Mouse (Mus musculus) liver, embryonic 11.5 days (tissue): ENCODE results near the gene Hjurp. TPM values are rescaled to one million over a fixed set of nuclear protein-coding genes. Genes with fewer than 3 reads are reported as not detected.

Experiments
- polyA plus RNA-seq: library from polyadenylated mRNA; unstranded; fragments of >200 nt; fragmentation: Nextera tagmentation; extraction: Ambion mirVana; gene quantifications from 2 replicates; pipeline ENCODE4 v1.2.1, GENCODE M21; 2014

Gene Hjurp
- polyA plus RNA-seq, 1 experiment from 2014 or later = 168 TPM

Other genes with a start within 250 kb of the Hjurp start
- gene Ugt1a10, start 222.2 kb downstream of the Hjurp start, polyA plus RNA-seq = not detected in 2 replicates
- not detected in 2 replicates for gene Ugt1a9, start 206.8 kb downstream of the Hjurp start, polyA plus RNA-seq
- not detected in 2 replicates for gene Ugt1a8, start 189.8 kb downstream of the Hjurp start, polyA plus RNA-seq
- 1.6 and 2.8 TPM in 2 replicates for gene Ugt1a7c, start 182.6 kb downstream of the Hjurp start, polyA plus RNA-seq
- 0.11 and 0.31 TPM in 2 replicates for gene Ugt1a6b, start 174.4 kb downstream of the Hjurp start, polyA plus RNA-seq
- gene Ugt1a6a, start 142.8 kb downstream of the Hjurp start, polyA plus RNA-seq = 0.62 and 0.80 TPM in 2 replicates
- not detected in 2 replicates for gene Ugt1a5, start 111.6 kb downstream of the Hjurp start, polyA plus RNA-seq
- not detected in 2 replicates for gene Ugt1a2, start 77.0 kb downstream of the Hjurp start, polyA plus RNA-seq
- 7.9 and 10.4 TPM in 2 replicates for gene Dnajb3, start 71.9 kb downstream of the Hjurp start, polyA plus RNA-seq
- 0.14 TPM in 1 of 2 replicates, not detected in the other for gene Ugt1a1, start 65.7 kb downstream of the Hjurp start, polyA plus RNA-seq
- 1.3 and 1.5 TPM in 2 replicates for gene Mroh2a, start 50.6 kb downstream of the Hjurp start, polyA plus RNA-seq
- gene Trpm8, start within 50 bp of the Hjurp start, polyA plus RNA-seq = not detected in 2 replicates
- 78.7 and 82.3 TPM in 2 replicates for gene Spp2, start 129.3 kb upstream of the Hjurp start, polyA plus RNA-seq
- 0.08 TPM in 1 of 2 replicates, not detected in the other for gene Glrp1, start 232.4 kb upstream of the Hjurp start, polyA plus RNA-seq